Mouse (Mus musculus): ENCODE results near the gene Clec16a.

DNA sequence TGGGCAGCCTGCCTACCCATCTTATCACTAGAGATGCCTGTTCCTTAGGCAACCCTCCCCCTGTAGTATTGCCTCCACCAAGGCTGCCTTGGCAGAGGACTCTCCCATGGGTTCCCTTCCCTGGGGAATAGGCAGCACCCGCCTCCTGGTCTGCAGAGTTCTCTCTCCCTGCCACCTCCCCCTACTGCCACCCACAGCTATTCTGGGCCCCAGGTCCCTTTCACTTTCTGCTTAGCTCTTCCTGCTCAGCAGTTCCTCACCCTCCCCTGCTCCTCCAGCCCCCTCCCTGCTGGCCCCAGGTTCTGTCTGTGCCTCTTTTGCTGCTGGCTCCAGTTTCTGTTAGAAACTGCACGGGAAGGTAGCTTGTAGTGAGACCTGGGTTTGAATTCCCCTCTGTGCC is 224.5 kb downstream of the Clec16a start:
- no peak for TF ChIP-seq EP300 (IDR thresholded peaks at IDR 0.05; ENCODE audit: low read depth)
- TF ChIP-seq CTCF (IDR thresholded peaks at IDR 0.05; ENCODE audit: low read depth): no peak

Data from liver, embryonic 14.5 days (tissue).